Mouse (Mus musculus) liver, postnatal 0 days (tissue): ENCODE results near the gene Eif2a. TPM values are rescaled to one million over a fixed set of nuclear protein-coding genes. Genes with fewer than 3 reads are reported as not detected.
A peak's percentile ranks its signal among the peaks of the same experiment; 100 is the strongest.

ENCODE experiments used
- ATAC-seq: fragments of 200-750 bp; cut with Nextera tagmentation; 2 replicates; pipeline ENCODE4 v1.8.0; 2017; ENCODE audit warnings: mild to moderate bottlenecking, moderate library complexity
- DNase-seq: peaks from one replicate; pipeline ENCODE4 v3.0.0-alpha.2; 2016
- H3K27ac ChIP-seq: fragments of 300-500 bp; sonication (generic); 2 replicates; pipeline ENCODE4 v1.5.1; 2014; ENCODE audit warnings: antibody characterized with exemption, moderate library complexity, mild to moderate bottlenecking, low read depth
- H3K27me3 ChIP-seq: fragments of 300-500 bp; sonication (generic); 2 replicates; pipeline ENCODE4 v1.6.1; 2014; ENCODE audit warnings: low read length, control low read depth, mixed read lengths; ENCODE audit not compliant: insufficient read depth
- H3K36me3 ChIP-seq: fragments of 300-500 bp; sonication (generic); replicated peaks from 2 replicates; pipeline ENCODE4 v1.6.1; 2014; ENCODE audit warnings: mild to moderate bottlenecking, control low read depth, low read length, moderate library complexity, mixed read lengths; ENCODE audit not compliant: insufficient read depth
- H3K4me1 ChIP-seq: fragments of 300-500 bp; sonication (generic); 2 replicates; pipeline ENCODE4 v1.6.1; 2014; ENCODE audit warnings: antibody characterized with exemption, mild to moderate bottlenecking, control low read depth; ENCODE audit not compliant: insufficient read depth
- H3K4me2 ChIP-seq: fragments of 300-500 bp; sonication (generic); 2 replicates; pipeline ENCODE4 v1.6.1; 2014; ENCODE audit warnings: low read depth, mild to moderate bottlenecking, low read length, moderate library complexity, mixed read lengths
- H3K4me3 ChIP-seq: fragments of 300-500 bp; sonication (generic); 2 replicates; pipeline ENCODE4 v1.5.1; 2014; ENCODE audit warnings: low read depth, low read length
- H3K9ac ChIP-seq: fragments of 300-500 bp; sonication (generic); replicated peaks from 2 replicates; pipeline ENCODE4 v1.6.1; 2014; ENCODE audit warnings: mild to moderate bottlenecking, moderate library complexity
- H3K9me3 ChIP-seq: fragments of 300-500 bp; sonication (generic); 2 replicates; pipeline ENCODE4 v1.6.1; 2016; ENCODE audit warnings: mild to moderate bottlenecking, control low read depth, low read length, mixed read lengths
- CTCF ChIP-seq: sonication (generic); IDR thresholded peaks from 2 replicates; pipeline ENCODE4 v1.5.1; 2016; ENCODE audit warnings: antibody characterized with exemption, low read depth
- EP300 ChIP-seq: IDR thresholded peaks from 2 replicates; pipeline ENCODE4 v1.6.1; 2016; ENCODE audit warnings: antibody characterized with exemption, low read depth, mild to moderate bottlenecking
- whole genome bisulfite sequencing: fragments of 180-500 bp; shearing (Covaris S2); extraction: QIAGEN DNeasy Blood & Tissue Kit; methylation state at CpG from one replicate; pipeline ENCODE4 v1.1.7; 2014; ENCODE audit not compliant: insufficient replicate concordance; 5-methylcytosine and 5-hydroxymethylcytosine counted together
- polyA plus RNA-seq: library from polyadenylated mRNA; unstranded; fragments of >200 nt; fragmentation: Nextera tagmentation; extraction: Ambion mirVana; gene quantifications from 2 replicates; pipeline ENCODE4 v1.2.1, GENCODE M21; 2015

The Eif2a gene
- polyA plus RNA-seq, 1 experiment from 2014 or later, result 20.1 TPM

DNA sequence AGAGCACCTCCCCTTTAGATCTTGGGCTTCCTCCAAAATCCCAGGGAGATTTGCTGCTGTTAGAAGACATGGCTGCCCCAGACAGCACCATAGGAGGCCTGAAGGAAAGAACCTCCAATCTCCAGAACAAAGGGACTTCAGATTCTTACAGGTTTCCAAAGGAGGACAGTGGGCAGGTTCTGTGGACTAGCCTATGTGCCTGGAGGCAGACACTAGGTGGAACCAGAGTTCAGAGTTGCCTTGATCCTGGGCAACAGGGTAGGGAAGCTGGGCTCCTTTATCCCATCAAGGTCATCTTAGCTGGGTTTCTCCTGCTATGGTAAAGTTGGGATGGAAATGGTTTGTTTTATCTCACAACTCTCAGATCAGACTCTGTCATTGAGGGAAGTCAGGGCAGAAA lies 14.0 kb upstream of the Eif2a start:
- no peak for DNase-seq
- no peak overlapping the region for H3K27ac ChIP-seq
- TF ChIP-seq EP300 (no peak), CTCF (peak; percentile 67)

DNA sequence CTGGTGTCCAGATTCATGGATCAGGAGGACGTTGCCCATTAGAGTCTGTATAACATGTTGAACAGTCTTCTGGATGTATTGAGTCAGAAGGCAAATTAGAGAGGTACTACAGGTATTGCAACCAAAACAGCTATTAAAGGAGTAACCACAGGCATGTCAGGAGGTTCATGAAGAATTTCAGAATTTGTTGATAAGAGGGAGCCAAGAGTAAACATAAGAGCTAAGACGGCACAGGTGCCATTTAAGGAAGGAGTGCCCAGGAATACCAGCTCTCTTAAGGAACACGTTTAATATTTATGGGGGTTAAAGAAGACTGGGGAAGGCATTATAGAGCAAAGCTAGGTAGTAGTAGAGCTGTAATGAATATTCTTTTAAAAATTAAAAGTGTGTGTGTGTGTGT lies 12.9 kb upstream of the Eif2a start:
- Histone ChIP-seq H3K9ac (no peak overlapping the region), H3K36me3 (no peaks in the 10 kb centered on the region), H3K27me3 (no peaks in the 10 kb centered on the region), H3K4me1 (no peaks in the 10 kb centered on the region; the same call in 1 of the 2 replicates), H3K4me3 (no peak overlapping the region), H3K9me3 (no peaks in the 10 kb centered on the region), H3K4me2 (no peak overlapping the region), H3K27ac (no peak overlapping the region)
- DNase-seq (no peak), ATAC-seq (no peak)
- 74% methylated on average over 3 of the region's 3 CpGs for WGBS
- TF ChIP-seq EP300, result no peak
- TF ChIP-seq CTCF, result no peak

More for the DNA sequence above, 14.0 kb upstream of the Eif2a start:
- H3K4me2 ChIP-seq, result no peak overlapping the region
- H3K4me3 ChIP-seq, result no peak overlapping the region
- no peak overlapping the region for H3K9ac ChIP-seq
- ATAC-seq, result no peak
- H3K36me3 ChIP-seq, result no peaks in the 10 kb centered on the region
- H3K9me3 ChIP-seq, result no peaks in the 10 kb centered on the region
- no peaks in the 10 kb centered on the region for H3K27me3 ChIP-seq
- no peaks in the 10 kb centered on the region; the same call in 1 of the 2 replicates for H3K4me1 ChIP-seq

DNA sequence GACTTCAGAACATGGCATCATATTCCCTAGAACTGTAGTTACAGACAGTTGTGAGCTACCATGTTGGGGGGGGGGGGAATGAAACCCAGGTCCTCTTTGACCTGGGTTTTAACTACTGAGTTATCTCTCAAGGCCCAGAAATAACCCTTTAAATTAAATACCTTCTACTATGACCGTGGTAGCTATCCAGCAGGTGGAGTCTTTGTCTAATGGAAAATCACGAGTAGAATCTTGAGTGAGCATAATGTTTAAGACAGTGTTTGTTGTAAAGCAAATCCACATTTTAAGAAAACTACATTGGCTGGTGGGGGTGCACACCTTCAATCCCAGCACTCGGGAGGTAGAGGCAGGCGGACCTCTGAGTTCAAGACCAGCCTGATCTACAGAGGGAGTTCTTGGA lies 12.1 kb upstream of the Eif2a start:
- Histone ChIP-seq H3K9me3 (no peaks in the 10 kb centered on the region), H3K9ac (no peak overlapping the region), H3K4me3 (no peak overlapping the region), H3K4me1 (peaks cover 5% of the 10 kb centered on the region), H3K27ac (no peak overlapping the region), H3K4me2 (no peak overlapping the region), H3K27me3 (no peaks in the 10 kb centered on the region), H3K36me3 (no peaks in the 10 kb centered on the region)
- no peak for DNase-seq
- WGBS, result 75% methylated on average over 4 of the region's 4 CpGs
- no peak for ATAC-seq
- no peak for TF ChIP-seq EP300
- TF ChIP-seq CTCF, result peak; percentile 22

DNA sequence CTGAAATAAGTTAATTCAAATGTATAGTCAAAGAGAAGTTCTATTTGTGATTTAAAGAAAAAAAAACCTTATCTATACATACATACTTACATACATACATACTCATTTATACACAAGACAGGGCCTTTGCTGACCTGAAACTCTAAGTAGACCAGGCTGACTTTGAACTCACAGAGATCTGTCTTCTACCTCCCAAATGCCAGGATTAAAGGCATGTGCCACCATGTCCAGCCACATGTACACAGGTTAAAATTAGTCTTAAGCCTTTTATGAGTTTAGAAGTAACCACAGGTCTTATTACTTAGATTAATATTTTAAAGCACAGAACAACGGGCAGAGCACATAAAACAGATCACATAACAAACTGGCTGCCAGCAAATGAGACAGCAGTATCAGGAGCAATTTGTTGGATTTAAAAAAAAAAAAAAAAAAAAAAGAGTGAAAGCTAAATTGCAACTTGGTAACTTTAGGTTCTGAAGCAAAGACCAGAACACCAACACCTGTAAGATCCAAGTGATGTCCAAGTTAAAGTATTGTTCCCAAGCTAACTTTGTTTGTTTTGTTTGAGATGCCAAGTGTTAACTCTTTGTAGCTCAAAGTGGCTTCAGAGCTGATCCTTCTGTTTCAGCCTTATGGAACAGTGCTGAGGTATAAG lies 9.5 kb upstream of the Eif2a start:
- Histone ChIP-seq H3K27me3 (no peaks in the 10 kb centered on the region), H3K9me3 (no peaks in the 10 kb centered on the region), H3K4me1 (peaks cover 24% of the 10 kb centered on the region), H3K4me2 (no peak overlapping the region), H3K4me3 (no peak overlapping the region), H3K36me3 (peaks cover 7% of the 10 kb centered on the region; the same call in 1 of the 2 replicates), H3K27ac (peak overlapping the region; percentile 74), H3K9ac (no peak overlapping the region)
- TF ChIP-seq CTCF (no peak), EP300 (no peak)
- DNase-seq (no peak), ATAC-seq (no peak)
- 47% methylated on average over 1 of the region's 1 CpGs for WGBS

DNA sequence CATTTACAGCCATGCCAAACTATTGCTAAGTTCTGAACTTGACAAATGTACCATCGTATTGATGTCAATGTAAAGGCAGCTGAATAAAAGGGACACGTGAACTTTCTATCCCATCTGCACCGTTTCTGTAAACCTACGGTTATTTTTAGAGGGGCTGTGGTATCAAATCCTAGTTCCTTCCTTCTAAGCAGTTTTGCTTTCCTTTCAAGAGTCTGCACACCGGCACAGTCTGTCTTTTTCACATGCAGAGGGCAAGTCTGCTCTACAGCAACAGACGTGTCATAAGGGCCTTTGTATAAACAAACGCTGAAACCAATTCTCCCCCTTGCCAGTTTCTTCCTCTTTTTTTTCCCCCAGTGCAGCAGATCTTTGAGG lies 9.0 kb upstream of the Eif2a start:
- H3K27ac ChIP-seq, result peak overlapping the region; percentile 74

DNA sequence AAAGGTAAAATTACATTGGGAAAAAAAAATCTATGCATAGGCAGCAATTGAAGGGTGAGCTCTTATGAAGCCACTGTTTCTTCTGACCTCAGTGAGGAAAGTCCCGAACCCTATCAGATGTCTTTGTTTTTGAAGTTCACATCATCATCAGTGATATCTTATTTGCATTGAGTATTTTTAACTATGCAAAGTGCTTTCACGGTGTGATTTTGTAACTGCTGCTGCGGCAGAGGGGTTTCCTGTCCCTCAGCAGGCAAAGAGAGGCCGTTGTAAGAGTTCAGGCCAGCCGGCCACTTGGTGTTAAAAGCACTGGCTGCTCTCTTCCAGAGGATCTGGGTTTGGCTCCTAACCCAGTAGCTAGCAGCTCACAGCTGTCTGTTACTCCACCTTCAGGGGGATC lies 8.4 kb upstream of the Eif2a start:
- peaks cover 25% of the 10 kb centered on the region for H3K4me1 ChIP-seq
- no peak overlapping the region for H3K4me3 ChIP-seq
- no peak for TF ChIP-seq CTCF
- no peak for TF ChIP-seq EP300
- peak overlapping the region; percentile 74 for H3K27ac ChIP-seq
- no peak overlapping the region for H3K9ac ChIP-seq
- no peaks in the 10 kb centered on the region for H3K9me3 ChIP-seq
- ATAC-seq (peak; percentile 47), DNase-seq (peak; percentile 31)
- H3K36me3 ChIP-seq, result peaks cover 12% of the 10 kb centered on the region; the same call in 1 of the 2 replicates
- WGBS, result 19% methylated on average over 5 of the region's 5 CpGs
- no peaks in the 10 kb centered on the region for H3K27me3 ChIP-seq
- no peak overlapping the region for H3K4me2 ChIP-seq

More for the DNA sequence above, 9.0 kb upstream of the Eif2a start:
- Histone ChIP-seq H3K27me3 (no peaks in the 10 kb centered on the region), H3K9me3 (no peaks in the 10 kb centered on the region), H3K36me3 (peaks cover 10% of the 10 kb centered on the region; the same call in 1 of the 2 replicates), H3K4me1 (peaks cover 24% of the 10 kb centered on the region), H3K9ac (no peak overlapping the region), H3K4me3 (no peak overlapping the region), H3K4me2 (no peak overlapping the region)
- 24% methylated on average over 7 of the region's 7 CpGs for WGBS
- ATAC-seq (peak; percentile 37; the same call in 1 of the 2 replicates), DNase-seq (no peak)
- TF ChIP-seq EP300, result no peak
- no peak for TF ChIP-seq CTCF
